Mouse (Mus musculus): ENCODE data around the gene Herc2. TPM values are rescaled to one million over a fixed set of nuclear protein-coding genes. Genes with fewer than 3 reads are reported as not detected.

Gene Herc2
- total and polyA plus RNA-seq, 3 experiments, result 4.0 to 51.5 (median 39.1) TPM

DNA sequence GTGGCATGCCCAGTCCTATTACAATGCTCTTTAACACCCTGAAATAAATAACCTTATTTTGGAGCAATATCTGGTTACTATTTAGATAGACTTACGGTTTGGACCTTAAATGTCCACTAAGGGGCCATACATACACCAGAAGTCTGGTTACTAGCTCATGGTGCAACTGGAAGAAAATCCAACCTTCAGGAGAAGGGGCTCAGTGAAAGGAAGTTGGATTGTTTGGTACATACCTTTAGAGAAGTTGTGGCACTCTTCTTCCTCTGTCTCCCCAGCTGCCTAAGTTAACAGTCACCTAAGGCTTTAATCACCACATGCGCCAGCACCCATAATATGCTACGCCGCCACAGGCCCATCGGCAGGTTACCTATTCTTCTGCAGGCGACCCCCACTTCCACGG is 34.2 kb upstream of the Herc2 start:
- DNase-seq (ENCODE audit: low spot score), result no peak
- H3K4me1 ChIP-seq (ENCODE audit: insufficient read depth, low read depth, low read length), result peaks cover 71% of the 10 kb centered on the region
- TF ChIP-seq GATA1 (IDR thresholded peaks at IDR 0.05; ENCODE audit: borderline replicate concordance, low read length) (no peak), POLR2AphosphoS5 (IDR thresholded peaks at IDR 0.05; ENCODE audit: insufficient replicate concordance, low read depth, low read length) (no peak), GATA2 (IDR thresholded peaks at IDR 0.05; ENCODE audit: borderline replicate concordance, low read depth, low read length) (no peak), TAL1 (conservative IDR thresholded peaks at IDR 0.05; ENCODE audit: low read depth, low read length) (no peak), CTCF (IDR thresholded peaks at IDR 0.05; ENCODE audit: low read depth, low read length) (no peak)

DNA sequence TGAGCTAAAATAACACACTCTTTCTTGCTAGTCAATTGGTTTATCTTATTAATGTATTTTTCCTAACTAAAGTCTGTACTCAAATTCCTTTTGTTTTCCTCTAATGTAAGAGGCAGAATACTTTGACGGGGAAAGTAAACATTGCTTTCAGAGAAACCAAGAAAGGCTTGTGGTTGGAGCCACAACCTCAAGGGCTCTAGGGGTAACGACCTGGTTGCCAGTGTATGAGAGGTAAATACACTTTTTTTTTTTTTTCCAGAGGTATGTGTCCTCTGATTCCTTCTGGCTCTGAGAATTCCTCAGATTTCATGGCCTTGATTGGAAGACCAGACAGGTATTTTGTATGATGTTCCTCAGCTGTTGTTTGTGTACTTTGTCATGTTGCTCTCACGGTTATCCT is 32.2 kb upstream of the Herc2 start:
- DNase-seq (ENCODE audit: low spot score), result no peak
- TF ChIP-seq POLR2AphosphoS5 (IDR thresholded peaks at IDR 0.05; ENCODE audit: insufficient replicate concordance, low read depth, low read length) (no peak), GATA2 (IDR thresholded peaks at IDR 0.05; ENCODE audit: borderline replicate concordance, low read depth, low read length) (no peak), CTCF (IDR thresholded peaks at IDR 0.05; ENCODE audit: low read depth, low read length) (no peak), TAL1 (conservative IDR thresholded peaks at IDR 0.05; ENCODE audit: low read depth, low read length) (no peak), GATA1 (IDR thresholded peaks at IDR 0.05; ENCODE audit: borderline replicate concordance, low read length) (no peak)
- no peaks in the 10 kb centered on the region for H3K27me3 ChIP-seq (ENCODE audit: insufficient read depth, low read length)
- no peak for ATAC-seq (ENCODE audit: extremely low read depth, insufficient number of reproducible peaks, low FRiP score, poor library complexity, severe bottlenecking)
- peak overlapping the region; percentile 23; the same call in 1 of the 2 replicates for H3K4me3 ChIP-seq (ENCODE audit: low read depth, low read length)
- peaks cover 71% of the 10 kb centered on the region for H3K4me1 ChIP-seq (ENCODE audit: insufficient read depth, low read depth, low read length)
- H3K36me3 ChIP-seq (replicated peaks), result peaks cover 13% of the 10 kb centered on the region
- no peaks in the 10 kb centered on the region for H3K9me3 ChIP-seq (replicated peaks)

More for the DNA sequence above, 34.2 kb upstream of the Herc2 start:
- Histone ChIP-seq H3K36me3 (replicated peaks) (peaks cover 25% of the 10 kb centered on the region), H3K9me3 (replicated peaks) (no peaks in the 10 kb centered on the region), H3K4me3 (ENCODE audit: low read depth, low read length) (peak overlapping the region; percentile 55; the same call in 1 of the 2 replicates), H3K27me3 (ENCODE audit: insufficient read depth, low read length) (no peaks in the 10 kb centered on the region)
- ATAC-seq (ENCODE audit: extremely low read depth, insufficient number of reproducible peaks, low FRiP score, poor library complexity, severe bottlenecking), result no peak

DNA sequence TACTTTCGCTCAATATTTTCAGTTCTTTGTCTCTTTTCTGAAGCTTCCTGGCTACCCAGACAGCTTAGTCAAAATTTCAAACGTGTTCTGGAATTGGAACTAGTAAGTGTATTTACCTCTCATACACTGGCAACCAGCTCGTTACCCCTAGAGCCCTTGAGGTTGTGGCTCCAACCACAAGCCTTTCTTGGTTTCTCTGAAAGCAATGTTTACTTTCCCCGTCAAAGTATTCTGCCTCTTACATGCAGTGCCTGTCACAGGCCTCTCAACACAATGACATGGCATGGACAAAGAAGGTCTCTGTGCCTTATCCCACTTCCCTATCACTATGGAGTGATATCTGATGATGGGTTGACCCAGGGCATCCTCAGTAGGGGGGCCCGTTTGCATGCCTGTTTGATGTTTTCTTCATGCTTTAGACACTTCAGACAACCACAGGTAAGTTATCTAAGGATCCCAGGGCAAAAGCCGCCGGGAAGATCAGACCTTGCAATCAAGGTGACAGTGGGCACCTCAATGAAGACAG is 31.5 kb upstream of the Herc2 start:
- no peak for ATAC-seq (ENCODE audit: extremely low read depth, insufficient number of reproducible peaks, low FRiP score, poor library complexity, severe bottlenecking)
- H3K4me3 ChIP-seq (ENCODE audit: low read depth, low read length), result peak overlapping the region; percentile 98
- H3K4me1 ChIP-seq (ENCODE audit: insufficient read depth, low read depth, low read length), result peaks cover 65% of the 10 kb centered on the region
- no peaks in the 10 kb centered on the region for H3K27me3 ChIP-seq (ENCODE audit: insufficient read depth, low read length)
- peaks cover 6% of the 10 kb centered on the region for H3K36me3 ChIP-seq (replicated peaks)
- H3K9me3 ChIP-seq (replicated peaks), result no peaks in the 10 kb centered on the region
- no peak for DNase-seq (ENCODE audit: low spot score)
- TF ChIP-seq POLR2AphosphoS5 (IDR thresholded peaks at IDR 0.05; ENCODE audit: insufficient replicate concordance, low read depth, low read length) (no peak), GATA2 (IDR thresholded peaks at IDR 0.05; ENCODE audit: borderline replicate concordance, low read depth, low read length) (no peak), TAL1 (conservative IDR thresholded peaks at IDR 0.05; ENCODE audit: low read depth, low read length) (no peak), GATA1 (IDR thresholded peaks at IDR 0.05; ENCODE audit: borderline replicate concordance, low read length) (no peak), CTCF (IDR thresholded peaks at IDR 0.05; ENCODE audit: low read depth, low read length) (no peak)

DNA sequence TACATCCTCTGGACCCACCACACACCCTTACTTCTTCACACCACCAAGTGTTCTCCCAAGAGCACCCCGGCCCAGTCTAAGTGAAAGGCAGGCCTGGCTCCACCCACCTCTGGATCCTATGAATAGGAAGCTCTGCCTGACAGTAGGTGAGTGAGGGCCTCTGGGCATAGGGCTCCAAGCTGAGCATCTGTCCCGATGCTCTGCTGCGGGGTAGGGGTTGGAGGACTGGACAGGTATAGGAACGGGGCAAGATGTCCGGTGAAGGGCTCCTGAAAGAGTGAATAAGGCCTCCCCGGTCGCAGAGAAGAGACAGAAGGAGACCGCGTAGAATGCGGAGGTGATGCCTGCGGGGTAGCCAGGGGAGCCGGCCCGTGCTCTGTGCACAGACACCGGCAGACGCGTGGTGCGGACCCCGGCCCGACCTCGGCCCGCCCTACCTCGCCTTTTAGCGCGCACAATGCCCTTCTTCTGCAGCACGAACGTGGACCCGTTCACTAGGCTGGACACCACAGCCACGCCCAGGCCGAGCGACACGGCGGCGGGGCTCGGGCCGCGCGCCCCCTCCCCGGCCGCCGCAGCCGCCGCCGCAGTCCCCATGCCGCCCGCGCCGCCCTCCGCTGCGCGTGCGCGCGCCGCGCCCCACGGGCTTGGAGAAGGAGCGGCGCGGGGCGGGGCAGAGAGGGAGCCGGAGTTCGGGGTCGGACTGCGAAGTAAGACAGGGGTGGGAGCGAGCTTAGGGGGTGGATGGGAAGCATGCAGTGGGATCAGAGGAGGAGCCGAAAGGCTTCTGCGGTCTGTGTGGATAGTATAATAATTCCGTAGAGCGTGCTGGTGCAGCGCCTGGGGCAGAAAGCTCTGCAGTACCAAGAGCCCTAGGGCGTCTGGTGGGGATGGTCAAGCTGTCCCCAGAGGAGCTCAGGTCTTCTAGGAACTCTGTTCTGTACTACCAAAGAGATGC is 30.7 kb upstream of the Herc2 start:
- Histone ChIP-seq H3K4me1 (ENCODE audit: insufficient read depth, low read depth, low read length) (peaks cover 65% of the 10 kb centered on the region), H3K27me3 (ENCODE audit: insufficient read depth, low read length) (no peaks in the 10 kb centered on the region), H3K4me3 (ENCODE audit: low read depth, low read length) (peak overlapping the region; percentile 98), H3K36me3 (replicated peaks) (peaks cover 4% of the 10 kb centered on the region), H3K9me3 (replicated peaks) (no peaks in the 10 kb centered on the region)
- peak; percentile 25; the same call in 1 of the 2 replicates for ATAC-seq (ENCODE audit: extremely low read depth, insufficient number of reproducible peaks, low FRiP score, poor library complexity, severe bottlenecking)
- TF ChIP-seq POLR2AphosphoS5 (IDR thresholded peaks at IDR 0.05; ENCODE audit: insufficient replicate concordance, low read depth, low read length) (no peak), CTCF (IDR thresholded peaks at IDR 0.05; ENCODE audit: low read depth, low read length) (no peak), GATA2 (IDR thresholded peaks at IDR 0.05; ENCODE audit: borderline replicate concordance, low read depth, low read length) (no peak), TAL1 (conservative IDR thresholded peaks at IDR 0.05; ENCODE audit: low read depth, low read length) (no peak), GATA1 (IDR thresholded peaks at IDR 0.05; ENCODE audit: borderline replicate concordance, low read length) (no peak)
- DNase-seq (ENCODE audit: low spot score), result peak; percentile 68

DNA sequence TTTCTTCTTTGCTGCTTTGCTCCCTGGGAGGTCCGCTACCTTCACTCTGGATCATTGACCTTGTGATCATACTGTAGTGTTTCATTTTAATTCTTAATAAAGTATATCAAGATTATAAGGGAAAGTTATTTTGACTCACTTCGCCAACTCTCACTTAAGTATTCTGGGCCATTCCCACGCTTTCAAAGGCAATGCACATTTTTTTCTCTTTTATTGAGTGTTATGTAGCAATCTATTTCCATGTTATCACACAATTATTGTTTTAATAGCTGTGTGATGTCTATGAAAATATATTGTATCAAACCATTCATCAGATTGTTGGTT is 30.1 kb upstream of the Herc2 start, which contains the start of gene Nipa1:
Gene Nipa1 (minus strand): TSS at position 25 of the 324 bp plus-strand sequence.
- H3K9me3 ChIP-seq (replicated peaks), result no peaks in the 10 kb centered on the region; the same call in 1 of the 2 replicates
- H3K4me1 ChIP-seq (ENCODE audit: insufficient read depth, low read depth, low read length), result peaks cover 61% of the 10 kb centered on the region
- peaks cover 4% of the 10 kb centered on the region for H3K36me3 ChIP-seq (replicated peaks)
- H3K4me3 ChIP-seq (ENCODE audit: low read depth, low read length), result peak within 1 kb of the TSS; percentile 98
- ATAC-seq (ENCODE audit: extremely low read depth, insufficient number of reproducible peaks, low FRiP score, poor library complexity, severe bottlenecking) (no peak), DNase-seq (ENCODE audit: low spot score) (no peak)
- TF ChIP-seq TAL1 (conservative IDR thresholded peaks at IDR 0.05; ENCODE audit: low read depth, low read length) (no peak), POLR2AphosphoS5 (IDR thresholded peaks at IDR 0.05; ENCODE audit: insufficient replicate concordance, low read depth, low read length) (no peak), CTCF (IDR thresholded peaks at IDR 0.05; ENCODE audit: low read depth, low read length) (no peak), GATA1 (IDR thresholded peaks at IDR 0.05; ENCODE audit: borderline replicate concordance, low read length) (no peak), GATA2 (IDR thresholded peaks at IDR 0.05; ENCODE audit: borderline replicate concordance, low read depth, low read length) (no peak)
- H3K27me3 ChIP-seq (ENCODE audit: insufficient read depth, low read length), result no peaks in the 10 kb centered on the region

DNA sequence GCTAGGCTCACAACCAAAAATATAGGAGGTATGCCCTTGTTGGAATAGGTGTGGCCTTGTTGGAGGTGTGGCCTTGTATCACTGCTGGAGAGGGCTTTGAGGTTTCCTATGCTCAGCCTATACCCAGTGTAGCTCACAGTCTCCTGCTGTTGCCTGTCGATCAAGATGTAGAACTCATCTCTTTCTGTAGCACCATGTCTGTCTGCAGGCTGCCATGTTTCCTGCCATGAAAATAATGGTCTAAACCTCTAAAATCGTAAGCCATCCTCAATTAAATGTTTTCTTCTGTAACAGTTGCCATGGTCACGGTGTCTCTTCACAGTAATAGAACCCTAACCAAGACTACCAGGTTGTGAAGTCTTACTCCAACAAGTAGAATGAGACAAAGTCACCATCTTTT is 26.4 kb upstream of the Herc2 start:
- TF ChIP-seq TAL1 (conservative IDR thresholded peaks at IDR 0.05; ENCODE audit: low read depth, low read length) (no peak), CTCF (IDR thresholded peaks at IDR 0.05; ENCODE audit: low read depth, low read length) (no peak), GATA1 (IDR thresholded peaks at IDR 0.05; ENCODE audit: borderline replicate concordance, low read length) (no peak), POLR2AphosphoS5 (IDR thresholded peaks at IDR 0.05; ENCODE audit: insufficient replicate concordance, low read depth, low read length) (no peak), GATA2 (IDR thresholded peaks at IDR 0.05; ENCODE audit: borderline replicate concordance, low read depth, low read length) (no peak)
- Histone ChIP-seq H3K27me3 (ENCODE audit: insufficient read depth, low read length) (no peaks in the 10 kb centered on the region), H3K4me3 (ENCODE audit: low read depth, low read length) (no peak overlapping the region), H3K4me1 (ENCODE audit: insufficient read depth, low read depth, low read length) (peaks cover 32% of the 10 kb centered on the region), H3K36me3 (replicated peaks) (no peaks in the 10 kb centered on the region), H3K9me3 (replicated peaks) (peaks cover 3% of the 10 kb centered on the region; the same call in 1 of the 2 replicates)
- ATAC-seq (ENCODE audit: extremely low read depth, insufficient number of reproducible peaks, low FRiP score, poor library complexity, severe bottlenecking) (no peak), DNase-seq (ENCODE audit: low spot score) (no peak)
